Mouse (Mus musculus): ENCODE measurements around the gene Cfap100. TPM values are rescaled to one million over a fixed set of nuclear protein-coding genes. Genes with fewer than 3 reads are reported as not detected.
A peak's percentile ranks its signal among the peaks of the same experiment; 100 is the strongest.

Gene Cfap100
- total RNA-seq, 2 experiments from 2014 or later: 16.3 to 18.7 TPM

GRCm38 (mm10) chr6:90450697-90451096 lies 22.1 kb upstream of the Cfap100 start:
- H3K4me3 ChIP-seq: no peak overlapping the region
- peak in 1 of 2 experiments; percentile 33 for DNase-seq (ENCODE audit: low spot score in 2 of 2)
- no peak for TF ChIP-seq CTCF (conservative IDR thresholded peaks at IDR 0.05)
- peak overlapping the region; percentile 58 for H3K27ac ChIP-seq

- H3K4me3 ChIP-seq: no peak overlapping the region
- TF ChIP-seq CTCF (conservative IDR thresholded peaks at IDR 0.05): peak; percentile 91
- peak; percentile 73 to 85 for DNase-seq (ENCODE audit: low spot score in 2 of 2)
- H3K27ac ChIP-seq: peak overlapping the region; percentile 58
These were observed 21.6 kb upstream of the Cfap100 start for GRCm38 (mm10) chr6:90450179-90450578.

GRCm38 (mm10) chr6:90446883-90447282 lies 18.3 kb upstream of the Cfap100 start:
- no peak for DNase-seq (ENCODE audit: low spot score in 2 of 2)
- Histone ChIP-seq H3K27ac (peak overlapping the region; percentile 5; the same call in 1 of the 2 replicates), H3K4me3 (no peak overlapping the region)
- TF ChIP-seq CTCF (conservative IDR thresholded peaks at IDR 0.05): no peak

- TF ChIP-seq CTCF (conservative IDR thresholded peaks at IDR 0.05): no peak
- H3K27ac ChIP-seq: no peak overlapping the region
- H3K4me3 ChIP-seq: no peak overlapping the region
- no peak for DNase-seq (ENCODE audit: low spot score in 2 of 2)
These were observed 8.4 kb upstream of the Cfap100 start for GRCm38 (mm10) chr6:90437041-90437440.

- no peak for DNase-seq (ENCODE audit: low spot score in 2 of 2)
- no peak overlapping the region for H3K4me3 ChIP-seq
- no peak for TF ChIP-seq CTCF (conservative IDR thresholded peaks at IDR 0.05)
- H3K27ac ChIP-seq: no peak overlapping the region
These were observed 7.8 kb upstream of the Cfap100 start for GRCm38 (mm10) chr6:90436192-90436907.

GRCm38 (mm10) chr6:90435195-90435618 lies 6.6 kb upstream of the Cfap100 start:
- peak; percentile 89 for TF ChIP-seq CTCF (conservative IDR thresholded peaks at IDR 0.05)
- Histone ChIP-seq H3K4me3 (no peak overlapping the region), H3K27ac (no peak overlapping the region)
- peak; percentile 61 to 88 for DNase-seq (ENCODE audit: low spot score in 2 of 2)

GRCm38 (mm10) chr6:90434687-90435086 lies 6.1 kb upstream of the Cfap100 start:
- TF ChIP-seq CTCF (conservative IDR thresholded peaks at IDR 0.05): no peak
- Histone ChIP-seq H3K4me3 (no peak overlapping the region), H3K27ac (no peak overlapping the region)
- no peak for DNase-seq (ENCODE audit: low spot score in 2 of 2)

- no peak for TF ChIP-seq CTCF (conservative IDR thresholded peaks at IDR 0.05)
- H3K4me3 ChIP-seq: no peak overlapping the region
- DNase-seq (ENCODE audit: low spot score in 2 of 2): peak; percentile 40 to 60
- H3K27ac ChIP-seq: 0 out of 2 replicates have a peak overlapping the region, but pooled peaks have one; percentile 10
These were observed 2.9 kb upstream of the Cfap100 start for GRCm38 (mm10) chr6:90431487-90431886.

GRCm38 (mm10) chr6:90429911-90430310 lies 1.3 kb upstream of the Cfap100 start:
- no peak for DNase-seq (ENCODE audit: low spot score in 2 of 2)
- no peak overlapping the region for H3K4me3 ChIP-seq
- no peak for TF ChIP-seq CTCF (conservative IDR thresholded peaks at IDR 0.05)
- H3K27ac ChIP-seq: peak overlapping the region; percentile 53

- no peak for TF ChIP-seq CTCF (conservative IDR thresholded peaks at IDR 0.05)
- H3K4me3 ChIP-seq: no peak overlapping the region
- DNase-seq (ENCODE audit: low spot score in 2 of 2): no peak
- H3K27ac ChIP-seq: peak overlapping the region; percentile 91
These were observed 2.6 kb downstream of the Cfap100 start for GRCm38 (mm10) chr6:90426003-90426402.

GRCm38 (mm10) chr6:90425361-90425760 lies 3.2 kb downstream of the Cfap100 start:
- TF ChIP-seq CTCF (conservative IDR thresholded peaks at IDR 0.05): no peak
- DNase-seq (ENCODE audit: low spot score in 2 of 2): no peak
- no peak overlapping the region for H3K27ac ChIP-seq
- no peak overlapping the region for H3K4me3 ChIP-seq

- H3K27ac ChIP-seq: peak overlapping the region; percentile 69
- peak overlapping the region; percentile 34; the same call in 1 of the 2 replicates for H3K4me3 ChIP-seq
- DNase-seq (ENCODE audit: low spot score in 2 of 2): peak; percentile 80 to 83
- peak; percentile 97 for TF ChIP-seq CTCF (conservative IDR thresholded peaks at IDR 0.05)
These were observed 6.0 kb downstream of the Cfap100 start for GRCm38 (mm10) chr6:90422565-90422964.

GRCm38 (mm10) chr6:90411926-90412325 lies 16.7 kb downstream of the Cfap100 start:
- H3K27ac ChIP-seq: no peak overlapping the region
- no peak overlapping the region for H3K4me3 ChIP-seq
- no peak for DNase-seq (ENCODE audit: low spot score in 2 of 2)
- TF ChIP-seq CTCF (conservative IDR thresholded peaks at IDR 0.05): no peak

- TF ChIP-seq CTCF (conservative IDR thresholded peaks at IDR 0.05): no peak
- Histone ChIP-seq H3K4me3 (no peak overlapping the region), H3K27ac (no peak overlapping the region)
- no peak for DNase-seq (ENCODE audit: low spot score in 2 of 2)
These were observed 17.6 kb downstream of the Cfap100 start for GRCm38 (mm10) chr6:90410972-90411371.

Measured in layer of hippocampus, adult 2 months (tissue).